Mouse (Mus musculus): ENCODE results near the gene Ninj2. TPM values are rescaled to one million over a fixed set of nuclear protein-coding genes. Genes with fewer than 3 reads are reported as not detected.

Ninj2 gene
- polyA plus RNA-seq, 1 experiment from 2014 or later, result not detected

DNA sequence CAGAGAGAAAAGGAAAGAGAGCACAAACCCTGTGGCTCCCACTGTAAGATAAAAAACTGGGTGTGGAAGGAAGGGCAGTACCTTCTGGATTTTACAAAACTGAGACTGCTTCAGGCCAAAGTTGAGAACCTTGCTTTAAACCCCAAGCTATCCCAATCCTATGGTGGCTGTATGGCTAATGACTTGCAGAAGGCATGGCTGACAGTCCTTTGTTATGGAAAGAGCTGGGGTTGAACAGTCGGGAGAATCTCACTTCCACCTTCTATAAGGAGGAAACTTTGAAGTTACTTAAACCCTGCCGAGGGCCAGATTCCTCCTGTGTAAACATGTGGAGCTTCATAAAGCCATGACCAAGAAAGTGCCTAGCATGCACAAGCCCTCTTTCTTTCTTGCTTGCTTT is 28.5 kb upstream of the Ninj2 start:
- no peaks in the 10 kb centered on the region for H3K9me3 ChIP-seq (ENCODE audit: control insufficient read depth)
- H3K36me3 ChIP-seq (ENCODE audit: control insufficient read depth, insufficient read depth), result no peaks in the 10 kb centered on the region
- H3K4me3 ChIP-seq (ENCODE audit: low read depth, low read length), result no peak overlapping the region
- H3K27ac ChIP-seq (ENCODE audit: low read depth, low read length), result no peak overlapping the region
- no peak overlapping the region for H3K9ac ChIP-seq (ENCODE audit: low read depth, low read length)
- no peak overlapping the region for H3K4me2 ChIP-seq (replicated peaks; ENCODE audit: low read depth)
- no peak for TF ChIP-seq CTCF (IDR thresholded peaks at IDR 0.05; ENCODE audit: low read depth)
- ATAC-seq, result no peak
- no peaks in the 10 kb centered on the region for H3K4me1 ChIP-seq (replicated peaks; ENCODE audit: control insufficient read depth, insufficient read depth, low read length)
- 23% methylated on average over 2 of the region's 2 CpGs for WGBS
- H3K27me3 ChIP-seq (replicated peaks; ENCODE audit: control insufficient read depth, insufficient read depth, low read length), result no peaks in the 10 kb centered on the region

DNA sequence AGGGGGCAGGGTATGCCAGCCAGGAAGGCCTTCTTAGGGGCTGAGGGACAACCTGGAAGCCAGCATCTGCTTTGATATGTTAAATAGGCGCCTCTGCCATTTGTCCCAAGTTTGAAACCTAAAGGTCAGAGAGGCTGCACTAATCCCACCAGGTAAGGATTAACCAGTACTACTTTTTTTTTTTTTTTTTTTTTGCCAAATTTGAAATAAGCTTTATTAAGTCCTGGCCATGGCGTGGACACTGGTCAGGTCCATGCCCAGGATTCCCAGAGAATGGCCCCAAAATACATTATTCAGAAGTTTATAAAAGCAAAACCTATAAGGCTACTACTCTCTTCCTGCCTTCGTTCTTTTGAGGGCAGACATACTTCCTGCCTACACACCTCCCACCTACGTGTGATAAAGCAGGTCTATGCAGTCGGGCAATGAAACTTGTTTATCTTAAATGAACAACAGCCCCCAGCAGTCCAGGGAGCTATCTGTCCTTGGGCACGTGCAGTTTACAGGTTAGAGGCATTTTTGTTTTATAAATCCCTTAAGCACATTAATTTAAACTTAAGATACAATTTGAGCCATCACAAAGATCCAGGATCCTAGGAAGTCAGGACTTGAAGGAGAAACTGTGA is 27.5 kb upstream of the Ninj2 start:
- H3K4me1 ChIP-seq (replicated peaks; ENCODE audit: control insufficient read depth, insufficient read depth, low read length), result no peaks in the 10 kb centered on the region
- no peaks in the 10 kb centered on the region for H3K36me3 ChIP-seq (ENCODE audit: control insufficient read depth, insufficient read depth)
- no peak for ATAC-seq
- no peak overlapping the region for H3K27ac ChIP-seq (ENCODE audit: low read depth, low read length)
- H3K9me3 ChIP-seq (ENCODE audit: control insufficient read depth), result no peaks in the 10 kb centered on the region
- H3K9ac ChIP-seq (ENCODE audit: low read depth, low read length), result no peak overlapping the region
- H3K4me3 ChIP-seq (ENCODE audit: low read depth, low read length), result no peak overlapping the region
- no peak for TF ChIP-seq CTCF (IDR thresholded peaks at IDR 0.05; ENCODE audit: low read depth)
- H3K4me2 ChIP-seq (replicated peaks; ENCODE audit: low read depth), result no peak overlapping the region
- H3K27me3 ChIP-seq (replicated peaks; ENCODE audit: control insufficient read depth, insufficient read depth, low read length), result no peaks in the 10 kb centered on the region
- WGBS, result 58% methylated on average over 6 of the region's 6 CpGs

DNA sequence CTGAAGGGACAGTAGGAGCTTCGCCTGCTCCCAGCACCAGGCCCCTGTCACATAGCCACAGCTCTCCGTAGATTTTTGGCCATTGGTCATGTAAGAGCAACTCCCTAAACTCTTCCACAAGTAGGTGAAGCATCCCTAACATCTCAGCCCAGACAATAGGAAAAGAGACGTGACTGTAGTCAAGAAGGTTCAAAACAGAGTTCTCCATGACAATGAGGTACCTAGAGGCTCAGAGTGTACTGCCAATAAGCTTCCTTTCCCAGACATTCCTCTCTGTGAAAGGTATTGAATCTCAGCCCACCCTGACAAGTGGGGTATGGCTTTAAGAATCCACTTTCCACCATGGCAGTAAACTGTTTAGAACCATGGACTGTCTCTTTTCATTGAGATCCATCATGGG is 23.6 kb upstream of the Ninj2 start:
- WGBS, result 92% methylated on average over 3 of the region's 3 CpGs
- no peak overlapping the region for H3K4me3 ChIP-seq (ENCODE audit: low read depth, low read length)
- H3K27me3 ChIP-seq (replicated peaks; ENCODE audit: control insufficient read depth, insufficient read depth, low read length), result no peaks in the 10 kb centered on the region
- H3K4me2 ChIP-seq (replicated peaks; ENCODE audit: low read depth), result no peak overlapping the region
- H3K4me1 ChIP-seq (replicated peaks; ENCODE audit: control insufficient read depth, insufficient read depth, low read length), result no peaks in the 10 kb centered on the region
- no peak for ATAC-seq
- TF ChIP-seq CTCF (IDR thresholded peaks at IDR 0.05; ENCODE audit: low read depth), result no peak
- no peaks in the 10 kb centered on the region for H3K9me3 ChIP-seq (ENCODE audit: control insufficient read depth)
- H3K27ac ChIP-seq (ENCODE audit: low read depth, low read length), result no peak overlapping the region
- H3K9ac ChIP-seq (ENCODE audit: low read depth, low read length), result no peak overlapping the region
- no peaks in the 10 kb centered on the region for H3K36me3 ChIP-seq (ENCODE audit: control insufficient read depth, insufficient read depth)

DNA sequence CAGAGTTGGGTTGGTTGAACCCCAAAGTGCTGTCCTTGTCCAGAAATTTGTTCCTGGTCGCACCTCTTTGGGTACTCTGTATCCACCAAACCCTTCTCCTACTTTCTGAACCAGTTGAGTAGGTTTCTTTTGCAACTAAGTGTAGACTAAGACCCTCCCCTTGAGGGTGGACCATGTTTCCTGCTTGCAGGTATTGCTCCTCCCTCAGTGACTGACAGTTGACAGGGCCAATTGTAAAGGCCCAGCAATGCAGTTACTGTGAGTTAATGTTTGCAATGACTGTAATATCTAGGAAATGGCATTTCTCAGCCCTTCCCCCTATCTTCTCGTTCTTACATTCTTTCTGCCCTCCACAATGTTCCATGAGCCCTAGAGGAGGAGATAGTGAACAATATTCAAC is 20.5 kb upstream of the Ninj2 start:
- TF ChIP-seq CTCF (IDR thresholded peaks at IDR 0.05; ENCODE audit: low read depth), result no peak
- WGBS, result 71% methylated on average over 2 of the region's 2 CpGs

DNA sequence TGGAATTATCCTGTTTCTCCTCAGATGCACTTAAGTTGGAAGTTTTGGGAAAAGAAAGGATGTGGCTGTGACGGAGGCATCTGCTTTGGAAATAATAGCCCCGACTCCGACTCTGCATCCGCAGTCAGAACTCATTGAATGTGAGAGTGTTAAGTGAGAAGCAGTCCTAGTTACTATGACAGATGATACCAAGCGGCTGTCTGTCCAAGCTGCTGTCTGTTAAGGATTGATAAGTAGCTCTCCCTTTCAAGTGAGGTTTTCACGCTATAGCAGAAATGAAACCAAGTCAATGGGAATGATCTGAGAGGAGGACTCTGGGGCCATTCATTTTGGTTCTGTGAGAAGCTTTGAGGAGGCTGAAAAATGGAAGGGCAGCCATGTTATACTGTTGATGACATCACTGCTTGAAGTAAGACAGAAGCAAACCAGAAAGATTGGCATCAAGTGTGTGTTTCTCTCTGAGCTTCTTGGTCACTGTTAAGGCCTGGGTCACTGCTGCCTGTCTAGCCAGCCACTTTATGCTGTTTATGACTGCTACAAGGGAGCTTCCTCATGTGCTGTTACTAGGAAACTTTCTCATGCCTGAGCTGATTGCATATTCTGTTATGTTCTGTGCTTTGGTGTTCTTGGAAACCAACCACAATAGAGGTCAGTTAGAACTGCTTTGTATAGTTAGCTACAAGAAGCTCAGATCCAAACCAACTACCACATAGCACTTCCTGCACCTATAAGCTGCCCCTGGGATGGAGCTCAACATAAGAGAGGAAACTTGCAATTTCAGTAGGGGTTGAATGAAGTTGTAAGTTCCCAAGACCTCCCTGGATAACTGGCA is 16.3 kb upstream of the Ninj2 start:
- ATAC-seq, result no peak
- WGBS, result 85% methylated on average over 6 of the region's 6 CpGs

More for the DNA sequence above, 20.5 kb upstream of the Ninj2 start:
- Histone ChIP-seq H3K9ac (ENCODE audit: low read depth, low read length) (no peak overlapping the region), H3K27ac (ENCODE audit: low read depth, low read length) (no peak overlapping the region), H3K9me3 (ENCODE audit: control insufficient read depth) (no peaks in the 10 kb centered on the region), H3K27me3 (replicated peaks; ENCODE audit: control insufficient read depth, insufficient read depth, low read length) (no peaks in the 10 kb centered on the region), H3K4me1 (replicated peaks; ENCODE audit: control insufficient read depth, insufficient read depth, low read length) (no peaks in the 10 kb centered on the region), H3K4me2 (replicated peaks; ENCODE audit: low read depth) (no peak overlapping the region), H3K36me3 (ENCODE audit: control insufficient read depth, insufficient read depth) (no peaks in the 10 kb centered on the region), H3K4me3 (ENCODE audit: low read depth, low read length) (no peak overlapping the region)
- no peak for ATAC-seq

DNA sequence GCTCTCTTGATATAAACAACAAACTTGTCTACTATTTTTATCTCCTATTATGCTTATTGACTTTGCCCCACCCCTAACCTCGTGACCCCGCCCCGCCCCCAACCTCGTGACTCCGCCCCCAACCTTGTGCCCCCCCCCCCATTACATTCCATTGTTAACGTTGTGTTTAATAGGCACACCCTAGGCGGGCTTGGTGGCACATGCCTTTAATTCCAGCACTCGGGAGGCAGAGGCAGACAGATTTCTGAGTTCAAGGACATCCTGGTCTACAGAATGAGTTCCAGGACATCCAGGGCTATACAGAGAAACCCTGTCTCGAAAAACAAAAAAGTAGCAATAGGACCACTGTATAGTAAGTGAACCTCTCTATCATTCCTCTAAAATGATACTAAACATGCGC is 13.6 kb upstream of the Ninj2 start:
- Histone ChIP-seq H3K9ac (ENCODE audit: low read depth, low read length) (no peak overlapping the region), H3K36me3 (ENCODE audit: control insufficient read depth, insufficient read depth) (no peaks in the 10 kb centered on the region), H3K9me3 (ENCODE audit: control insufficient read depth) (no peaks in the 10 kb centered on the region), H3K27me3 (replicated peaks; ENCODE audit: control insufficient read depth, insufficient read depth, low read length) (no peaks in the 10 kb centered on the region), H3K4me2 (replicated peaks; ENCODE audit: low read depth) (no peak overlapping the region), H3K4me3 (ENCODE audit: low read depth, low read length) (no peak overlapping the region), H3K4me1 (replicated peaks; ENCODE audit: control insufficient read depth, insufficient read depth, low read length) (no peaks in the 10 kb centered on the region), H3K27ac (ENCODE audit: low read depth, low read length) (no peak overlapping the region)
- 77% methylated on average over 10 of the region's 10 CpGs for WGBS
- ATAC-seq, result no peak
- no peak for TF ChIP-seq CTCF (IDR thresholded peaks at IDR 0.05; ENCODE audit: low read depth)

More for the DNA sequence above, 16.3 kb upstream of the Ninj2 start:
- no peaks in the 10 kb centered on the region for H3K9me3 ChIP-seq (ENCODE audit: control insufficient read depth)
- H3K4me1 ChIP-seq (replicated peaks; ENCODE audit: control insufficient read depth, insufficient read depth, low read length), result no peaks in the 10 kb centered on the region
- H3K36me3 ChIP-seq (ENCODE audit: control insufficient read depth, insufficient read depth), result no peaks in the 10 kb centered on the region
- no peak overlapping the region for H3K9ac ChIP-seq (ENCODE audit: low read depth, low read length)
- no peak for TF ChIP-seq CTCF (IDR thresholded peaks at IDR 0.05; ENCODE audit: low read depth)
- no peak overlapping the region for H3K4me3 ChIP-seq (ENCODE audit: low read depth, low read length)
- H3K4me2 ChIP-seq (replicated peaks; ENCODE audit: low read depth), result no peak overlapping the region
- no peak overlapping the region for H3K27ac ChIP-seq (ENCODE audit: low read depth, low read length)
- no peaks in the 10 kb centered on the region for H3K27me3 ChIP-seq (replicated peaks; ENCODE audit: control insufficient read depth, insufficient read depth, low read length)

Data from intestine, postnatal 0 days (tissue).